Mouse (Mus musculus): ENCODE measurements around the gene Ampd3. TPM values are rescaled to one million over a fixed set of nuclear protein-coding genes. Genes with fewer than 3 reads are reported as not detected.

The Ampd3 gene
- polyA plus RNA-seq, 1 experiment: 19.0 TPM

- H3K4me1 ChIP-seq (ENCODE audit: control insufficient read depth, insufficient read depth, low read length): peaks cover 1% of the 10 kb centered on the region; the same call in 1 of the 2 replicates
- peak in 1 of 2 experiments; percentile 35 for DNase-seq
- 68% methylated on average over 5 of the region's 5 CpGs for WGBS
These were observed 48.0 kb downstream of the Ampd3 start for GRCm38 (mm10) chr7:110816037-110816436.

GRCm38 (mm10) chr7:110818206-110818605 lies 50.2 kb downstream of the Ampd3 start:
- WGBS: 21% methylated on average over 6 of the region's 6 CpGs
- Histone ChIP-seq H3K4me3 (replicated peaks; ENCODE audit: insufficient read depth, low read depth, low read length) (no peak overlapping the region), H3K4me1 (ENCODE audit: control insufficient read depth, insufficient read depth, low read length) (peaks cover 7% of the 10 kb centered on the region), H3K27ac (ENCODE audit: insufficient read depth, low read length) (no peak overlapping the region), H3K27me3 (ENCODE audit: control insufficient read depth, insufficient read depth, low read length) (no peaks in the 10 kb centered on the region)
- peak in 1 of 2 experiments; percentile 37 for DNase-seq
- TF ChIP-seq POLR2A (IDR thresholded peaks at IDR 0.05; ENCODE audit: borderline replicate concordance, insufficient read depth, low read length) (no peak), CTCF (IDR thresholded peaks at IDR 0.05; ENCODE audit: borderline replicate concordance, insufficient read depth, low read depth, low read length) (no peak)

More at GRCm38 (mm10) chr7:110816037-110816436, 48.0 kb downstream of the Ampd3 start:
- Histone ChIP-seq H3K4me3 (replicated peaks; ENCODE audit: insufficient read depth, low read depth, low read length) (no peak overlapping the region), H3K27ac (ENCODE audit: insufficient read depth, low read length) (no peak overlapping the region), H3K27me3 (ENCODE audit: control insufficient read depth, insufficient read depth, low read length) (no peaks in the 10 kb centered on the region)
- TF ChIP-seq POLR2A (IDR thresholded peaks at IDR 0.05; ENCODE audit: borderline replicate concordance, insufficient read depth, low read length): no peak
- peak; percentile 60; the same call in 1 of the 2 replicates for TF ChIP-seq CTCF (IDR thresholded peaks at IDR 0.05; ENCODE audit: borderline replicate concordance, insufficient read depth, low read depth, low read length)

GRCm38 (mm10) chr7:110818787-110819350 lies 50.9 kb downstream of the Ampd3 start:
- H3K4me1 ChIP-seq (ENCODE audit: control insufficient read depth, insufficient read depth, low read length): peaks cover 7% of the 10 kb centered on the region
- no peaks in the 10 kb centered on the region for H3K27me3 ChIP-seq (ENCODE audit: control insufficient read depth, insufficient read depth, low read length)
- no peak for TF ChIP-seq POLR2A (IDR thresholded peaks at IDR 0.05; ENCODE audit: borderline replicate concordance, insufficient read depth, low read length)
- TF ChIP-seq CTCF (IDR thresholded peaks at IDR 0.05; ENCODE audit: borderline replicate concordance, insufficient read depth, low read depth, low read length): no peak
- H3K27ac ChIP-seq (ENCODE audit: insufficient read depth, low read length): no peak overlapping the region
- 89% methylated on average over 11 of the region's 11 CpGs for WGBS
- DNase-seq: no peak
- H3K4me3 ChIP-seq (replicated peaks; ENCODE audit: insufficient read depth, low read depth, low read length): no peak overlapping the region

GRCm38 (mm10) chr7:110821068-110821467 lies 53.1 kb downstream of the Ampd3 start:
- WGBS: 71% methylated on average over 5 of the region's 5 CpGs
- DNase-seq: no peak
- peaks cover 7% of the 10 kb centered on the region for H3K4me1 ChIP-seq (ENCODE audit: control insufficient read depth, insufficient read depth, low read length)
- TF ChIP-seq POLR2A (IDR thresholded peaks at IDR 0.05; ENCODE audit: borderline replicate concordance, insufficient read depth, low read length) (no peak), CTCF (IDR thresholded peaks at IDR 0.05; ENCODE audit: borderline replicate concordance, insufficient read depth, low read depth, low read length) (no peak)
- no peak overlapping the region; the same call in 1 of the 2 replicates for H3K27ac ChIP-seq (ENCODE audit: insufficient read depth, low read length)
- no peak overlapping the region for H3K4me3 ChIP-seq (replicated peaks; ENCODE audit: insufficient read depth, low read depth, low read length)
- no peaks in the 10 kb centered on the region for H3K27me3 ChIP-seq (ENCODE audit: control insufficient read depth, insufficient read depth, low read length)

GRCm38 (mm10) chr7:110821653-110822052 lies 53.6 kb downstream of the Ampd3 start:
- Histone ChIP-seq H3K27ac (ENCODE audit: insufficient read depth, low read length) (no peak overlapping the region), H3K27me3 (ENCODE audit: control insufficient read depth, insufficient read depth, low read length) (no peaks in the 10 kb centered on the region), H3K4me3 (replicated peaks; ENCODE audit: insufficient read depth, low read depth, low read length) (no peak overlapping the region), H3K4me1 (ENCODE audit: control insufficient read depth, insufficient read depth, low read length) (peaks cover 7% of the 10 kb centered on the region)
- no peak for TF ChIP-seq POLR2A (IDR thresholded peaks at IDR 0.05; ENCODE audit: borderline replicate concordance, insufficient read depth, low read length)
- no peak for TF ChIP-seq CTCF (IDR thresholded peaks at IDR 0.05; ENCODE audit: borderline replicate concordance, insufficient read depth, low read depth, low read length)
- peak; percentile 66 to 68 for DNase-seq
- WGBS: 6% methylated on average over 3 of the region's 3 CpGs

GRCm38 (mm10) chr7:110822055-110822454 lies 54.0 kb downstream of the Ampd3 start:
- DNase-seq: no peak
- Histone ChIP-seq H3K4me1 (ENCODE audit: control insufficient read depth, insufficient read depth, low read length) (peaks cover 7% of the 10 kb centered on the region), H3K27me3 (ENCODE audit: control insufficient read depth, insufficient read depth, low read length) (no peaks in the 10 kb centered on the region), H3K4me3 (replicated peaks; ENCODE audit: insufficient read depth, low read depth, low read length) (no peak overlapping the region), H3K27ac (ENCODE audit: insufficient read depth, low read length) (no peak overlapping the region)
- no peak for TF ChIP-seq CTCF (IDR thresholded peaks at IDR 0.05; ENCODE audit: borderline replicate concordance, insufficient read depth, low read depth, low read length)
- no peak for TF ChIP-seq POLR2A (IDR thresholded peaks at IDR 0.05; ENCODE audit: borderline replicate concordance, insufficient read depth, low read length)
- 38% methylated on average over 4 of the region's 4 CpGs for WGBS

- Histone ChIP-seq H3K27me3 (ENCODE audit: control insufficient read depth, insufficient read depth, low read length) (no peaks in the 10 kb centered on the region), H3K4me1 (ENCODE audit: control insufficient read depth, insufficient read depth, low read length) (peaks cover 7% of the 10 kb centered on the region), H3K4me3 (replicated peaks; ENCODE audit: insufficient read depth, low read depth, low read length) (no peak overlapping the region), H3K27ac (ENCODE audit: insufficient read depth, low read length) (no peak overlapping the region)
- no peak for DNase-seq
- WGBS: 95% methylated on average over 8 of the region's 8 CpGs
- TF ChIP-seq POLR2A (IDR thresholded peaks at IDR 0.05; ENCODE audit: borderline replicate concordance, insufficient read depth, low read length) (no peak), CTCF (IDR thresholded peaks at IDR 0.05; ENCODE audit: borderline replicate concordance, insufficient read depth, low read depth, low read length) (no peak)
These were observed 55.1 kb downstream of the Ampd3 start for GRCm38 (mm10) chr7:110823076-110823475.

- WGBS: 73% methylated on average over 4 of the region's 4 CpGs
- TF ChIP-seq POLR2A (IDR thresholded peaks at IDR 0.05; ENCODE audit: borderline replicate concordance, insufficient read depth, low read length) (no peak), CTCF (IDR thresholded peaks at IDR 0.05; ENCODE audit: borderline replicate concordance, insufficient read depth, low read depth, low read length) (no peak)
- no peak overlapping the region for H3K4me3 ChIP-seq (replicated peaks; ENCODE audit: insufficient read depth, low read depth, low read length)
- H3K27me3 ChIP-seq (ENCODE audit: control insufficient read depth, insufficient read depth, low read length): no peaks in the 10 kb centered on the region
- peaks cover 7% of the 10 kb centered on the region for H3K4me1 ChIP-seq (ENCODE audit: control insufficient read depth, insufficient read depth, low read length)
- no peak overlapping the region for H3K27ac ChIP-seq (ENCODE audit: insufficient read depth, low read length)
- no peak for DNase-seq
These were observed 55.6 kb downstream of the Ampd3 start for GRCm38 (mm10) chr7:110823593-110823992.
